Mouse (Mus musculus) neutrophil, adult 5-6 weeks (primary cell): ENCODE measurements around the gene Ppp4r2. TPM values are rescaled to one million over a fixed set of nuclear protein-coding genes. Genes with fewer than 3 reads are reported as not detected.
A peak's percentile ranks its signal among the peaks of the same experiment; 100 is the strongest.

Experiments used
- ATAC-seq: fragments of 151-379, 151-347 bp; 2 replicates; pipeline ENCODE4 v1.8.0; 2017; ENCODE audit warnings: mild to moderate bottlenecking, moderate TSS enrichment; ENCODE audit not compliant: insufficient number of reproducible peaks, poor library complexity, low FRiP score, severe bottlenecking; ENCODE audit errors: extremely low read depth
- total RNA-seq: library from RNA; stranded (forward); fragments of 200-1000 nt; gene quantifications from 2 replicates; pipeline ENCODE4 v1.2.3, GENCODE M21; 2017

Ppp4r2 gene
- total RNA-seq = 92.6 and 123 TPM in 2 replicates

DNA sequence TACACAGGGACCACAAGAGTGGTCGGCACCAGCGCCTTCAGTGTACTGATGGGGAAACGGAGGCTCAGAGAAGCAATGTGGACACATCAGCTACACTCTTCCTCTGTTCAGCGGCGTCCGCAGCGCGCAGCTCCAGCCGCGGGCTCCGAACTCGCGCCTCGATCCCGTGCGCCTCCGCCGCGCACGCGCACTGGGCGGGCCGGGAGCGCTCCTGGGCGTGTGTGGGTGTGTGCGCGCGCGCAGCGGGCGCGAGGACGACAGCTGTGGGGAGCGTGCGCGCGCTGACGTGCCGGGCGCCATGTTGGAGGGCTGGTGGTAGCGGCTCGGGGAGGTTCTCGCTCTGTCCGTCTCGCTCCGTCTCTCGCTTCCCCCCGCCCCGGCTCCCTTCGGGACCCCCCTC lies at the start of gene Ppp4r2:
Gene Ppp4r2 (plus strand): TSS at position 268 of the 400 bp plus-strand sequence.
- peak; percentile 91 for ATAC-seq

DNA sequence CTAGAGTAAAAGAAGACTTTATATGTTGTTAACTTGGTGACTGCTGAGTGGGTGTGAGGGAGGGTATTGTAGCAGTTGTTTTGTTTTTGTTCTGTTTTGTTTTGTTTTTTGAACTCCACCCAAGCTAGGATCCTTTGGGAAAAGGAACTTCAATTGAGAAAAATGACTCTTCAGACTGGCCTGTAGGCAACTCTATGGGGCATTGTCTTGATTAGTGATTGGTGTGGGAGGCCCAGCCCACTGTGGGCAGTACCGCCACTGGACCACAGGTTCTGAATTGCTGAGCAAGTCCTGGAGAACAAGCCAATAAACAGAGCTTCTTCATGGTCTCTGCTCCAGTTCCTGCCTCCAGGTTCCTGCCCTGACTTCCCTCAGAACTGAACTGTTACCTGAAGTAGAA lies 45.7 kb upstream of the Ppp4r2 start:
- ATAC-seq = no peak

GRCm38 (mm10) chr6:100789161-100789560 lies 44.3 kb upstream of the Ppp4r2 start:
- ATAC-seq = no peak

DNA sequence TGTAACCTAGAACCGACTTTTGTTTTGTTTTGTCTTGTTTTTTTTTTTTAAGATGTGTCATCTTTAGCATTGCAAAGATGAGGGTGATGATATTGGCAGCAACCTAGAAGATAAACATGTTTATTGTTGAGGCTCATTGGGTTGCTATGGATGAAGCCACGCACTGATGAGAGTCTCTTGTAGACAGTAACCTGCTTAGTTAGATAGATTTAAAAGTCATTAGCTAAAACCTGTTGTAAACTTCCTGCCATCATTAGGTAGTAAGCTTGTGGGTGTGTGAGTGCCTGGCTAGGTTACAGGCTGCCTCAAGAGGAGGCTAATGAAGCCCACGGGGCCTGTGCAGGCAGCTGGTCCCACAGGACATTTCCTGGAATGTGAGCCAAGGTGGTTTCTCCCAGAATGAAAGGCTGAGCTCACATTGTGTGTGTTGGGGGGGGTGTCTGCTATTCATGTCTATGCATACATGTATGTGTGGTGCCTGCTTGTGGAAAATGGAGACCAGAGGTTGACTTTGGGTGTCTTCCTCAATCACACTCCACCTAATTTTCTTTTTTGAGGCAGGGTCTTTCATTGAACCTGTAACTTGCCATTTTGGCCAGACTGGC lies 41.3 kb upstream of the Ppp4r2 start:
- ATAC-seq = no peak

GRCm38 (mm10) chr6:100792973-100793769 lies 40.3 kb upstream of the Ppp4r2 start:
- no peak for ATAC-seq

DNA sequence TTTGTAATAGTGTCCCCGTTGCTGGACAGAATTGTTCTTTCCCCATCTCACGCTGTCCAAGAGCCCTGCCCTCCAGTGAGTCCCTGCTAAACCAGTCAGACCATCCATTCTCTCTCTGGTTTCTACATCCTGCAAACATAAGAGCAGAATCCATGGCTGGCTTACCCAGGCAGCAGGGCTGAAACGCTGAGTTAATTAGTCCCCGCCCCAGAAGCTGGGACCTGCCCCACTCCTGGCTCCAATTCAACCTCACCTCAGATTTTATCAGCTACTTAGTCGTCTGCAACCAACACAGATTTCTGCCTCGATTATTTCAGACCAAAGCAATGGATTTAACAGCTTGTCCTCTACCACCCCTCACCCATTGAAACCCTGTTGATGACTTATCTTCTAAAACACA lies 37.6 kb upstream of the Ppp4r2 start:
- no peak for ATAC-seq

DNA sequence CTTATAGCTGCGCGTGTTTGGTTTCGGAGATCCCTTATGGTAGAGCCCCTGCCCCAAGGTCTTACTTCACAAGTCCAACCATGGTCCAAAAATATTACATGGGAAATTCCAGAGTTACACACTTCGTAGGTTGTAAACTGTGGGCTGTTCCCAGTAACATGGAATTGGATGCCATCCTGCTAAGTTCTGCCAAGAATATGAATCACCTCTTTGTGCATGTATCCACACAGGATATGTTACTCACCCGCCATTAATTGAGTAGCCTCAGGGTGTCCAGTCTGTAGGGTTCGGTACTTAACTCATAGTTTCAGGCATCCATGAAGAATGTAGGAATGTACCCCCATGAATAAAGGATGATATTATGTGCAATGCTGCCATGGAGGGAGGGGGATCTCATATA lies 34.1 kb upstream of the Ppp4r2 start:
- ATAC-seq = no peak

DNA sequence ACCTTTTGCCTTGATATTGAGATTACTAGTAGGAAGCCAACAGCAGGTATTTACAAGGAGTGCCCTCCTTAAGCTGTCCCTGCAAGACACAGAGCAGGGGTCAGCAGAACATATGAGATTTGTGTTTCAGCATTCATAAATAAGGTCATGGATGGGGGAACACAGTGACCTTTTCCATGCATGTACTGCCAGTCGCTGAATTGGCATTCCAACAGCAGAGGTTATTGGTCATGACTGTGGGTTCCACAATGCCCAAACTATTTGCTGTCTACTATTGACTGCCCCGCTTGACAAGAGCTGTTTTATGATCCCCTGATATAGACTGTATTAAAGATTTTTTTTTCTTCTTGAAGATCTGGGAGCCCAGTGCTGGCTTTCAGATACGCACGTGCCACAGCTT lies 33.7 kb upstream of the Ppp4r2 start:
- no peak for ATAC-seq

DNA sequence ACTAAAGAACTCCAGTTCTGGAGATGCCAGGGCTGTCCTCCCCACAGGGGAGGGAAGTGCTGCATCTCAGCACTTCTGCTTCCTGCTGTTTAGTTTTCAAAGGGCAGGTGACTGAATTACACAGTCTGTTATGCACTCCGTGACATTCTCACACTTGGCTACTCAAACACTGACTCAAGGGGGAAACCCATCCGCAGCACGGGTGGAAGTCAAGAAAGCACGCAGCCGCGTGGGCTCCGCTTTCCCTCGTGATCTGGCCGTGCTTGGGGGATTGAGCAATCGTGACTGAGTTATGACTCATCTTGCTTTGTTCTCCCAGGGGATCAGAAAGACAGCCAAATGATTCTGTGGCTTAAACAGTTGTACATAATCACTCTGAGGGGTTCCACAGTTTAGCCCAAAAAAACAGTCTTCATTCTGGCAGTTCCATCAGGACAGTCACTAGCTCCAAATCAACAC lies 32.9 kb upstream of the Ppp4r2 start:
- peak; percentile 48; the same call in 1 of the 2 replicates for ATAC-seq

DNA sequence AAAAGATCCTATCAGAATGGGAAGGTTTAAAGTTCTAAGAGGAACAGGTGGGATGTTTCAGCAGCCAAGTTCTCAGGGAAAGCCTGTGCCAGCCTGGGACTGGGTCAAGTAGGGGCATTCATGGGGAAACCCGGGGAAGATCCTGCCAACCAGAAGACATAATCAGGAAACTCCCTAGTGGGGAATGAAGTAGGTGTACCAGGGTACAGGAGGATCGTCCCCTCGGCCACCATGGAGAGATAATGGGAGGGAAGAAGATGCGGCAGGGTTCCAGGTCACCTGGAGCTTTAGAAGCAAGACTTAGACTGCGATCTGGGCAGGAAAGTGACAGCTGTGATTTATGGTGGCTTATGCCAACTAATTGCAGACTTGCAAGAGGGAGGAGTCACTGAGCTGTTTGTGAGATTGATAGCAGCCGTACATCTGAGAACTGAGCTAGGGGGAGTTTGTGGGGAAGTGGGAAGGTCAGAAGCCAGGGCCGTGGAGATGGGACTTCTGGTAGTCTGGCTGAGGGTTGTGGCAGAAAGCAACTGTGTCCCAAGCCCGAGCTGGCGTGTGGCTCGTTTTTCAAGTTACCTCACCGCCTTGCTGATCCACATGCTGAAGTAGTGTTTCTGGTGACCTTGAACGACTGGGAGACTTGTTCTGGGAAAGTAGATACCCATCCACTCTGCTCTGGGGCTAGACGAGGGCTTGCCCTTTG lies 30.9 kb upstream of the Ppp4r2 start:
- ATAC-seq = no peak

DNA sequence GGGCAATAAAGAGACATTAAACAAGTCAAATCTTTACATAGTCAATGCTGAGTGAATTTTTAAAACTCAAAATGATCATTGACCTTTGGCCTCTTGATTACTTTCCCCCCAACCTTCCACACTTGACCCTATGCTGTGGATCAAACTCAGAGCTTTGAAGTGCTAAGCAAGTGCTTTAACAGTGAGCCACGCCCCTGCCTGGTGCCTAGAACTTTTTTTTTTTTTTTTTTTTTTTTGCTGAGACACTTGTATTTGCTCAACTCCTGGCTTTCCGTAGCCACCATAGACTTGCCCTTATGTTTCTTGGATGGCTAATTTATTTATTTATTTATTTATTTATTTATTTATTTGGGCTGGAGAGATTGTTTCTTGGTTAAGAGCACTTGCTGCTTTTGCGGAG lies 30.2 kb upstream of the Ppp4r2 start:
- no peak for ATAC-seq

DNA sequence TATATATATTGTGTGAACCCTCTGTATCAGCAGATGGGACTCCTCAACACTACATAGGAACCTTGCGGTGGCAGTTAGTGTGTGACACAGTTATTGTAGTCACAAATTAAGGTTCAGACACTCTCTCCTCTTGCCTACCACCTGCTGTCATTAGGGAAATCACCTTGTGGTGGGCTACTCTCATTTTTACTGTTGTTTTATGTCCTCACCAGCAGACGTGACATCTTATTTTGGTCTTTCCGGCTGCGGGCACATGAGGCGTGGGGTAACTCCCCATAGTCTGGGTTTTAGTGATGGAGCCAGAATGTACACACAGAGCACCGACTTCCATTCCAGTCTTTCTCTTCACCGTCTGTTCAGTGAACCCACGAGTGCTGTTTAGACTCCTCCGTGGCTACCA lies 26.2 kb upstream of the Ppp4r2 start:
- peak; percentile 68; the same call in 1 of the 2 replicates for ATAC-seq

GRCm38 (mm10) chr6:100807746-100808145 lies 25.7 kb upstream of the Ppp4r2 start:
- no peak for ATAC-seq

DNA sequence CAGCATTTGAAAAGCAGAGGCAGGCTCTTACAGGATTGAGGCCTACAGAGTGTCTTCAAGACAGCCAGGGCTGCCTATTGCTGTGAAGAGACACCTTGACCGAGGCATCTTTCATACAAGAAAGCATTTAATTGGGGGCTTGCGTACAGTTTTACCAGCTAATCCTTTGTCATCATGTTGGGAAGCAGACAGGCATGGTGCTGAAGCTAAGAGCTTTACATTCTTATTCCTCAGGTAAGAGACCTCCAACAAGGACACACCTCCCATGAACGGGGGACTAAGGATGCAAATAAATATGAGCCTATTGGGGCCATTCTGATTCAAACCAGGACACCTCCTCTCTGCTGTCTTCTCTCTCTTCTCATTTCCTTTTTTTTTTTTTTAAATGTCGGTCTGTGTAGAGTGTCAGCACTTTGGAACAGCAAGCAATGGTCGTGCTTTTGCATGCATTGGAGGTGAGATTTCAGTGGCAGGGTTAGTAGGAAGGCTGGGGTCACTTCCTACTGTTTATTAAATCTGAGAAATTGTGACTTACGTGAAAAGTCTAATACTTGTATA lies 25.1 kb upstream of the Ppp4r2 start:
- ATAC-seq = no peak

DNA sequence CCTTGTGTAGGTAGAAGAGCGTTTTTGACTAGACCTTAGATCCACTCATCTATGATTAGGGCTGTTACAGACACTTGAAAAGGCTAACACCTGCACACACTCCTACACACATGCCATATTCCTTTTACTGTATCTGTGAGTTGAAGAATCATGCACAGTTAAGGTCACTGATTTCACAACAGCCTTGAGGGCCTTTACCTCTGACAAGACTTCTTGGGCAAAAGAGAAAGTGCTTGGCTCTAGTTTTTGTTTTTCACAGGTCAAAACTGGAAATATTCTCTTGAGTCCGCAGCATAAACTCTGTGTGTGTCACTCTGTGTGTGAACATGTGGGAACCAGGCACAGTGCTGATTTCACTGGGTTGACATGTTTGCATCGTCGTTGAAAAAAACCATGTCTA lies 23.3 kb upstream of the Ppp4r2 start:
- ATAC-seq = no peak

- no peak for ATAC-seq
Measured at GRCm38 (mm10) chr6:100811731-100812130, 21.7 kb upstream of the Ppp4r2 start.

GRCm38 (mm10) chr6:100821367-100821766 lies 12.1 kb upstream of the Ppp4r2 start:
- no peak for ATAC-seq

- ATAC-seq = no peak
Measured at GRCm38 (mm10) chr6:100823356-100823755, 10.1 kb upstream of the Ppp4r2 start.

DNA sequence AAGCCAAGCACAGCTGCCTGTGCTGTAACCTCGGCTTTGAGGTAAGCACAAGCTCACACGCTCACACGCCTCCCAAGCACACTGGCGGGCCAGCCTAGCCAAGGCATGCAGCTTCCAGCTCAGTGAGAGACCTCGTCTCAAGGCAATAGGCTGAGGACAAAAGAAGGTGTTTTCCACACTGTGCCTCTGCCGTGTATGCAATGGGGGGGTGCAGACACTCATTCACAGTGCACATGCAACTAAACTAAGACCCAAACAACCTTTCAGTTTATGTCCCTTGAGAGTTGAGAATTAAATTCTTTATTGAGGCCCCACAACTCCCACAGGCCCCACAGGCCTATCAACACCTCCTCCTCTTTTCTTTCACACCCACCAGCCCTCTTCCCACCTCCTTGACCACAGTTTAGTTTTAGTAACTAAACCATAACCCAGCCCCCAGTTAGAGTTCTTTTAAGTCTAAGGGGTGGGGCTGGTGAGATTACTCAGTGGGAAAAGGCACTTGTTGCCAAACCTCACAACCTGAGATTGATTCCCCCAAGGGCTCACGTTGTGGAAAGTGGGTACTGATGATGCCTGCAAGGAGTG lies 8.9 kb upstream of the Ppp4r2 start:
- no peak for ATAC-seq
